Mouse (Mus musculus) testis, postnatal 10 days (tissue): ENCODE results near the gene Gm42688.

Experiments used
- DNase-seq: peaks from one replicate; pipeline ENCODE4 v3.0.0; 2021; ENCODE audit warnings: low spot score

The Gm42688 gene

DNA sequence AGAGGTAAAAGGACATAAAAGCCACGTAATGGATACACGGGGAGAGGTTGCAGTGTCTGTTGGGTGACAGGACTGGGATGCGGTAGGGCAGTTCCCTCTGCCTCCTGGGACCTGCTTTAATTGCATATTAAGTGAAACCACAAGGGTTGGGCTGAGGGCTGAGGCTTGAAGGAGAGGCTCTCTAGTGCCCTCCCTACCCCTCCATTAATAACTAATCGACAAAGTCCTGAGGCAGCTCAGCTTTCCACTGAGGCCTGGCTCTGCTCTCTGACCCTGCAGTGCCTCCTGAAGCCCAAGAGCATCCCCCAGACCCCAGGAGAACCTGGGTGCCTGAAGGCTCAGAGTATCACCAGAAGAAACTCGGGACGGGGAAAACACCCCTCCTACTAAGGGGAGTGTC is 16.9 kb upstream of the Gm42688 start:
- no peak for DNase-seq

DNA sequence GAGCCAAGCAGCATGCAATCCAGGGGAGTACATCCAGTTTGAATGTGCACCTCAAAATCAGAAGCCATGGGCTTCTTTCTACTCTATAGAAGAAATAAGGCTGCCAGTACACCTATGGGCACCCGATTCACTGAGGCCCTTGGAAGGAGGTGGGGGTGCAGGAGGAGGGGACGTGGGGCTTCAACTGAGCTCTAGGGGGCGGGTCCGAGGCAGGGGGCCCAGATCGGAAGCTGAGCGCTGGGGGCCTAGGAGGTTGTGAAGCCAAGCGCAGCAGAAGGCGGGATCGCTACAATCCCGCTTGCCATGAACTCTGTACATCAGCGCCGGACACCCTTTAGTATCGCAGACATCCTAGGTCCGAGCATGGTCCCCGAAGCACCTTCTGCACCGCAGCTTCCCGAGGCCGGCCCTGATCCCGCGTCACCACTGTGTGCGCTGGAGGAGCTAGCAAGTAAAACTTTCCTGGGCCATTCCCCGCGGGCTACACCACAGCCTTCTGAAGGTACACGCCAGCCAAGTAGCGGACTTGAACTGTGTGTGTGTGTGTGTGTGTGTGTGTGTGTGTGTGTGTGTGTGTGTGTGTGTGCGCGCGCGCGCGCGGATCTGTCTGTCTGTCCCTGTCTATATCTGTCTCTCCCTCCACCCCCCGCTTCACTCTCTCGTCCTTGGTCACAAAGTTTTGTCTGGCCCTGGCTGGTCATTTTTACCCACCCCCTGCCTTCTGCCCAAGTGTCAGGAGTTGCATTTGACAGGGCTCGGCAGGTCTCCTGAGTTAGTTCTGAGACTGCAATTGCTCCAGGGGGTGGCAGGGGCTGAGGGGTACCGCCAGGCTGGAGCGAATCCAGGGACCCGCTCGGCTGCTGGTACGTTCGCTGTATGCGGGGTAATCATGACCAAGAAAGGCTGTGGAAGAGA is 15.0 kb upstream of the Gm42688 start, which contains the start of gene Lbx2:
Lbx2 (plus strand) TSS at position 247 of the 915 bp plus-strand sequence.
- DNase-seq: peak; percentile 57

DNA sequence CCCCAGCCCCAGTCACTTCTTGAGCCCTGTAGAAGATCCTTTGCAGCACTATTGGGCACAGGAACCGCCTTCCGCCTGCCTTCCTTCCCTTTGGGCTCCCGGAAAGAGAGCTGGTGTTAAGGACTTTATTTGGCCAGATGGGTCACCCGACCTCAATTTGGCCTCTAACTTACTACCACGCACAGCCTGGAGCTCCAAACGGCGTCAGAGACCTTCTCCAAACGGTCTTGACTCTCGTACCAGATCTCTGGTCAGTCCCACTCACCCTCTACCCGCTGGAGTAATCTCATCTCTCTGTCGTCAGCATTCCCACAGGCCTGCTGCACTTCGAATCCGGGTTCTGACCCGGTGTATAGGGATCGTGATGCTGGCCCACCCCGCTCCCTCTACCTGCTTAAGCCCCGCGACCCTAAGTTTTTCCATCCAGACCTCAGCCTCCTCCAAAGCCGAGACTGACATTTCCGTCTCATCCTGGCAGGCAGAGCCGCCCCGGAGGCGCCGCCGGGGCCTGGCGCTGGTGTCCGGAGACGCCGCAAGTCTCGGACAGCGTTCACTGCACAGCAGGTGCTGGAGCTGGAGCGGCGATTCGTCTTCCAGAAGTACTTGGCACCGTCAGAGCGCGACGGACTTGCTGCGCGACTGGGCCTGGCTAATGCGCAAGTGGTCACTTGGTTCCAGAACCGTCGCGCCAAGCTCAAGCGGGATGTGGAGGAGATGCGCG is 14.1 kb upstream of the Gm42688 start:
- peak; percentile 63 for DNase-seq

DNA sequence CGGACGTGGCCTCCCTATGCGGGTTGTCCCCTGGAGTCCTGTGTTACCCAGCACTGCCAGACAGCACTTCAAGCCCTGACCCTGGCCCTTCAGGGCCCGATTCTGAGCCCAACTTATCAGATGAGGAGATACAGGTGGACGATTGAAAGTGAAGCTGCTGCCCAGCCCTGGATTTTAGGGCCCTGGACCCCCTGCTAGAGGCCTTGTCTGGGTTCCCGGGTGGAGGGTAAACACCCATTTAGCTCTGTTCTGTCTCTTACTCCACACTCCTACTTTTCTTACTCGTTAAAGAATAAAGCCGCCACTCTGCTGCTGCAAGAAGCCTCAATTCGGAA is 13.5 kb upstream of the Gm42688 start:
- DNase-seq: no peak

DNA sequence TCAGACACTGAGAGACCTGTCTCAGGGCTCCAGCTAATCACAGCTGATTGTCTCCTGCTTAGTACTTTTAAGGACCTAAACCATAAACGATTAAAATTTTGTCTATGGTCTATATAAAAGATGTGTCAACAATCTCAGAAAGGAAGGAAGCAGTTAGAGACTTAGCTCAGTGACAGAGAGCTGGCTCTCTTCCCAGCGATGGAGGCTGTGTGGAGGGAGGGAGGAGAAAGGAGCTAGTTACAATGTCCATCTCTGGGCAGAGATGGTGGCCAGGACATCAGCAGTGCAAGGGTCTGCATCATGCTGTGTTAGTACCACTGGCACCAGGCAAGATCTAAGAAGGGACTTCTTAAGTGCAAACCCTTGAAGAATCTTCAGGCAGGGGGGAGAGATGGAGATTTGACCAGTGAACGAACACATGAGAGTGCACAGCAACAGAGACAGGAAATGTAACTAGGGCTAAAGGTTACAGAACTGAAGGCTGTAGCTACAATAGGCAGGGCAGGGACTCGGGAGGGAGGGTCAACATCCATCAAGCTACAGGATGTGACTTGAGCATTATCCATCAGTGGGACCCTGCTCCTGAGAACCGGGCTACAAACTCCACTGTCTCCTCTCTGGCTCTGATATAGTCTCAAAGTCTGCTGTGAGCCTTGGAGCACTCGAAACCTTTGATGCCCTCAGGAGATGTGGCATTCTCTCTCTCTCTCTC is 8.8 kb upstream of the Gm42688 start:
- DNase-seq: no peak

DNA sequence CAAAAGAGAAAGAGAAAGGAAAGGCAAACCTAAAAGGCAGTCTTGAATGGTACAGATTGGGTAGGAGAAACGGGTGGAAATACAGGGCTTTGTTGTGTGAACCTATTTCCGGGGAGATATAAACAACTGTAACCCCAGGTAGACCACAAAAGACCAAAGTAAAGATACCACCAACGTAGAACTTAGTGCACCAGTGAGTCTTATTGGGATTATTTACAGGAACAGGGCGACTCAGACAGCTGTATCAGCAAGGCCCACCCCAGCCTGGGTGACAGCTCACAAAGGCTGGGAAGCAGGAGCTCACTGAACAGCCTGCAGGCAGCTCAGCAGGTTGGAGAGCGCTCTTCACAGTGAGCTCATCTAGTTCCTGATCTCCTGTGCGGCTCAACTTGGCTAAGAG is 5.4 kb upstream of the Gm42688 start:
- no peak for DNase-seq

DNA sequence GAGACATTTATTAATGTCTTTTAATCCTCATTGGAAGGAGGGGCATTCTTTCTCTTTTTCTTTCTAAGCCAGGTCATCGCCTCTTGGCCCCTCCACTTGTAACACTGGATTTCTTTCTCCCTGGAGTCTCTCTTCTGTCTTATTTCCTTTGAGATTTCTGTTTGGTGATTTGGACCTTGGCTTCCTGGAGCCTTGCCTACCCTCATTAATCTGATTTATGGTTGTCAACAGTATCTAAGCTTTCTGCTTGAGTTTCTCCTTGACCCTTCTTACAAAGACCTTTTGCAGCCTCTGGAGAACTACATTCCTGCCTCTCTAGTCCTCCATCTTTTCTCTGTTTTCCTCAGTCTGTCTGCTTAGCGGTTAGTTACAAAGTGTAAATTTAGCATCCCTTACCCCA is 3.0 kb upstream of the Gm42688 start:
- no peak for DNase-seq

DNA sequence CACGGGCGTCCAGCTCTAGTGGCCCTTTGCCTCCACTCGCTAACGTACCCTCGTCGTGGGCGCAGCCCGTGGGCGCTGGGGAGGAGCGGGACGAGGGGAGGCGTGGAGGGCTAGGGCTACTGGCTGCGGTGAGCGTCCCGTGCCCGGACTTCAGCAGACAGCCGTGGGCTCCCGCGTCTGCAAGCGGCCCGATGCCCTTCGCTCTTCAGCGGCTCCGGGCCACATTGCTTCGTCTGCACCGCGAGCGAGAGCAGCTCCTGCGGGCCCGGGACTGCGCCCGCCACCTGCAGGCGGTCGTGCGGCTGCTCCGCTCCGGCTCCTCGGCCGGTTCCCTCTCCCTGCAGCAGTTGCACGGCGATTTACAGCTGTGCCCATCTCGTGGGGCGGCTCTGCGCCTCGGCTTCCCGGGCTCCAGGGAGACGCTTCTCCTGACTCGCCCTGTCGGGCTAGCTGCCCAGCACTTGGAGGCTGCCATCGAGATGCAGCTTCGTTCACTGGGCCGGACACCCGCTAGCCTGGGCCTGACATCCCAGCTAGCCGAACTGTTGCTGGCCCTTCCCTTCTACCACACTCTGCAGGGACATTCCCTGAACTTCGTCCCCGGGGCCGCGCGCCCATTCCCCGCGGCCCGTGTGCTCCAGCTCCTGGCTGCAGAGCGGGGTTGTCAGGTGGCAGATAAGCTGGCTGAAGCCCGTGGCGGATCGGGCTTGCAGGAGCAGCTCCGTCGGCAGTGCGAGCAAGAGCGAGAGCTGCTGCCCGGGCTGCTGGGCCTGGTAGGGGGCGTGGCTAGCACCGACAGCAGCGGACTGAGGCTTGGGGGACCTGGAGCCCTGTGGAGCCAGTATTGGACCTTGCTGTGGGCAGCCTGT is 505 bp downstream of the Gm42688 start:
- peak; percentile 80 for DNase-seq

DNA sequence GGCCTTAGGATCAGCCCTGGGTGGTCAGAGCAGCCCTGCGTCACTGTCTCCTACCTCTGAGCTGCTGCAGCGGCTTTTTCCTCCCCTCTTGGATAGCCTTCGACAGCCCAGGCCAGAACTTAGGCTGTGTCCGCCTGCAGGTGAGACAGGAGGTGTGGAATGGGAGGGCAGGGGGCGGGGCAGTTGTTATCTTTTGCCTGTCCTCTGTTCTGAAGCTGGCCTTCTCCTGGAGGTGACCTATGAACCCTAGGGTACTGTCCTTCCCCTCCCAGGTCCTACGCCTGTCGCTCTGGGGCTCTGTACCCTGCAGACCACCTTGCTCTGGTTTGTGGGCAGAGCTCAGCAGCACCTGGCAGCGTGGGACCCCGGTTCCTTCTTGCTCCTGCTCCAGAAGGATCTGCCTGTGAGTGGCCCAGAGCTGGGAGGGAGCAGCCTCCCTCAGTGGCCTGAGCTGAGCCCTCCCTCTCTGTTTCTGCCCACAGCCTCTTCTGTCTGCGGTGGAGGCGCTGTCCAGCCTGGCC is 1.8 kb downstream of the Gm42688 start:
- DNase-seq: no peak

DNA sequence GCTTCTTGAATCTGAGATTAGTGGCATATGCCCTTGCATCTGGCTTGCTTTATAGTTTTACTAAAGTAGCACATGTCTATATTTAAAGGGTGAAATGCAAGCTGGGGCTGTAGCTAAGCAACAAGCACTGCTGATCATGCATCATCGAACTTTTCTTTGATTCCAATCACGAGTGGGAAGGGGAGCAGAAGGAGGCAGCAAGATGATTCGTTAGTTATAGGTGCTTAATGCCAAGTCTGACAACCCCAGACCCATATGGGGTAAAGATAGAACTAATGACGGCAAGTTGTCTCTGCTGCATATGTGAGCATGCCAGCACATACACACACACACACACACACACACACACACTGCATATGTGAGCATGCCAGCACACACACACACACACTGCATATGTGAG is 2.7 kb downstream of the Gm42688 start:
- no peak for DNase-seq

DNA sequence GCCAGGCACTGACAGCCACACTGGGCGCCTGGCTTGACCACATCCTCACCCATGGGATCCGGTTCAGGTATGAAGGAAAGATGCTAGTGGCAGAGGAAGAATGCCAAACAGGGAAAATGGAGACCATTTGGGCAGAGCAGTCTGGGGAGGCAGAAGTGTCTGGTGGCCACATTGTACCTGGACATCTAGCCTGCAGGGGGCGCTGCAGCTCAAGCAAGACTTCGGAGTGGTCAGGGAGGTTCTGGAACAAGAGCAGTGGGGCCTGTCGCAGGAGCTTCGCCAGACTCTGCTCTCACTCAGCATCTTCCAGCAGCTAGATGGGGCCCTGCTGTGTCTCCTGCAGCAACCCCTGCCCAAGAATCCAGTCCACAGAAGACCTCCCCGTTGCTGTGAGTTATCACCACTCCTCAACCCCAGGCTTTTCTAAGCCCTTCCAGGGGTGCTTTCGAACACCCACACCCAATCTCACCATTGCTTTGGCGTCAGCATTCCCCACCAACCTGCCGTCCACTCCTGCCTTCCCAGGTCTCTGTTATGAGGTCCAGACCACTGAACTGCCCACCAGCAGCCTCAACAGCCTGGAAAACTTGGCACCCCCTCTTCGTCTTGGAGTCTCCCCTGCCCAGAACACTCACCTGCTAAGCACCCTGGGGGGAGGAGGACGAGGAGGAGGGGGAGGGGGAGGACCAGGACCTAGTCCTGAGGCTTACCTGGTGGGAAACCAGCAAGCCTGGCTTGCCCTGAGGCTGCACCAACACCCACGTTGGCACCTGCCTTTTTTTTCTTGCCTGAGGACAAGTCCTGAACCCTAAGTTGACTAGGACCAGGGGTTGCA is 6.4 kb downstream of the Gm42688 start:
- peak; percentile 89 for DNase-seq

DNA sequence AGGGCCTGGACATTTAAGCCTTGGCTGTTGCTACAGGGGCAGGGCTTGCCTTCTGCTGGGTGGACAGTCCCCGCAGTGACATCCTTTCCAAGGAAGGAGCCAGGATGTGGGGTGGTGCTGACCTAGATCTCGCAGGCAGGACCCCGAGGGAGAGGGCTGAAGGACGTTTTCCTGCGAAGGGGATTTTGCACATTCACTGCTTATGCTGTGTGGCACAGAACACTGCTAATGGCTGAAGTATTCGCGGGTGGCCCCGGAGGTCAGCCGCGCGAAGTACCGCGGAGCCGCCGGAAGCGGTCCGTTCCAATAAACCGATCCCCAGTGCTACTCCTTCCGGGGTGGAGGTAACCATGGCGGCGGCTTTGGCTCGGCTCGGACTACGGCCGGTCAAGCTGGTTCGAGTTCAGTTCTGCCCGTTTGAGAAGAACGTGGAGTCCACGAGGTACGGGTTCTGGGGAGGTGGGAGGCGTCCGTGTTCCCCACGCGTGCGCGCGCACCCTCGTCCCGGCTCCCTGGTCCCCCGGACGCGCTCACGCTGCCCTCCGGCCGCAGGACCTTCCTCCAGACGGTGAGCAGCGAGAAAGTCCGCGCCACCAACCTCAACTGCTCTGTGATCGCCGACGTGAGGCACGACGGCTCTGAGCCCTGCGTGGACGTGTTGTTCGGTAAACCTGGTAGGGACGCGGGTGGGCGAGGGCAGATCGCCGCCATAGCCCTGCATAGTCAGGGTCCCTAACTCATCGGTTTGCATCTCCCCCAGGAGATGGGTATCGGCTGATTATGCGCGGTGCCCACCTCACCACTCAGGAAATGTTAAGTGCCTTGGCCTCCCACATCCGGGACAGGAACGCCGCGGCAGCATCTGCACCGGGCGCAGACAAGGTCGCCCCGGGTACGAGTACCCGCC is 7.6 kb downstream of the Gm42688 start, which contains the start of gene Mrpl53:
Mrpl53 (plus strand) TSS at position 279 of the 907 bp plus-strand sequence.
- peak; percentile 87 for DNase-seq

DNA sequence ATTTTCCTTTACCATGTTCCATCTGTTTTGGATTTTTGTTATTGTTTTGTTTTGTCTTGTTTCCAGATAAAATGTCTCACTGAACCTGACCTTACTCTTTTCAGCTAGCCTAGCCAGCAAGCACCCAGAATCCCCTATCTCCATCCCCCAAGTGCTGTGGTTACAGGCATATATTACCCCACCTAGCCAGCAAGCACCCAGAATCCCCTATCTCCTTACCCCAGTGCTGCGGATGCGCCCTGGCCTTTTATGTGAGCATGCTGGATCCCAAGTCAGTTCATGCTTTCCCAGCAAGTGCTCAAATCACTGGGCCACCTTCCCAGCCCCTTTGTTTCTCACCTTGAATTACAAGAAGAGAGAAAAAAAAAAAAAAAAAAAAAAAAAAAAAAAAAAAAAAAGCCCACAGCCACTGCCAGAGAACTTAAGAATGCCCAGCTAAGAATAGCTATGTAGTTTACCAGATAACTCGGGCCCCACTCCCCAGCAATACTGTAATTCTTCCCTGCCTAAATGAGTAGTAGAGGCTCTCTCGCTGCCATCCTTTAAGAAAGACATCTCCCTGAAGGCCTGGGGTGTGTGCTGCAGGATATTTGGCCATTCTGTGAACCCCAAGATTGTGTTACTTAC is 10.2 kb downstream of the Gm42688 start:
- DNase-seq: no peak

DNA sequence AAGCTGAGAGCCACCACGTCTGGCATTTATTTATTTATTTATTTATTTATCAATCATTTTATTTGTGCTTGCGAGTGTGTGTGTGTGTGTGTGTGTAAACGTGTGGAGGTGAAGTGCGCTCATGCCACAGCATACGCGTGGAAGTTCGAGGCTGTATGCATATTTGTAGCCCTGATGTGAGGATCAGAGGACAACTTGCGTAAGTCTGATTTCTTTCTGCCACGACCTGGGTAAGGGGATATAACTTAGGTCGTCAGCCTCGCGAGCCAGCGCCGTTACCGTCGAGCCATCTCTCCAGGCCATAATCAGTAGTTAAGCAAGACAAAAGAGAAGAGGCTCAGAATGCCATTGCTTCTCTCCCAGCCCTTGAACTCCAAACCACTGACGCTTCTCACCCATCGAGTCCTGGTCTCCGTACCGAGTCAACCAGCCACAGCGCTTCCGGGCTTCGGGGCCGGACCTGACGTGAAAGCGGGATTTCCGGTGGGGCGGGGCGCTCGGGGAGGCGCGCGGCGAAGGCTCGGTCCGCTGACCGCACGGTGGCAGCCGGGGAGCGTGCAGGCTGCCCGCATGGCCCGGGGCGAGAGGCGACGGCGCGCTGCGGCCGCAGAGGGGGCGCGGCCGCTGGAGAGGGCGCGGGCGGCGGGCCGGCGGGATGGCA is 13.7 kb downstream of the Gm42688 start, which contains the start of gene Mogs:
Mogs (plus strand) TSS at position 486 of the 661 bp plus-strand sequence.
- DNase-seq: peak; percentile 96

DNA sequence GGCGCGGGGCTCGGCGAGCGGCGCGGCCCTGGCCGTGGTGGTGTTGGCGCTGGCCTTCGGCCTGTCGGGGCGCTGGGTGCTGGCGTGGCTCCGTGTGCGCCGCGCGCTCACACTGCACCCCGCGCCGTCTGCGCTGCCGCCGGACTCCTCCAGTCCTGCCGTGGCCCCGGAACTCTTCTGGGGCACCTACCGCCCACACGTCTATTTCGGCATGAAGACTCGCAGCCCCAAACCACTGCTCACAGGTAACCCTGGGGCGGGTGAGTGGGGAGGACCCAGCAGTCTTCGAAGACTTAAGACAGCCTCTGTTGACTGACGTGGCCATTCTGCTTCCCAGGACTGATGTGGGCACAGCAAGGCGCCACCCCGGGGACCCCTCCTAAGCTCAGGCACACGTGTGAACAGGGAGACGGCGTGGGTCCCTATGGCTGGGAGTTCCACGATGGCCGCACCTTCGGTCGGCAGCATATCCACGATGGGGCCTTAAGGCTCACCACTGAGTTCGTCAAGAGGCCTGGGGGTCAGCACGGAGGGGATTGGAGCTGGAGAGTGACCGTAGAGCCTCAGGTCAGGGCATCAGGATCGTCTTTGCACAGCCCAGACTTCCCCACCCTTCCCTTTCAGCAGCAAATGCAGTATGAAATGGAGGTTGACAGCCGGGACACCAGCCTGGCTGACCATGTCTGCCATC is 14.4 kb downstream of the Gm42688 start:
- no peak for DNase-seq

DNA sequence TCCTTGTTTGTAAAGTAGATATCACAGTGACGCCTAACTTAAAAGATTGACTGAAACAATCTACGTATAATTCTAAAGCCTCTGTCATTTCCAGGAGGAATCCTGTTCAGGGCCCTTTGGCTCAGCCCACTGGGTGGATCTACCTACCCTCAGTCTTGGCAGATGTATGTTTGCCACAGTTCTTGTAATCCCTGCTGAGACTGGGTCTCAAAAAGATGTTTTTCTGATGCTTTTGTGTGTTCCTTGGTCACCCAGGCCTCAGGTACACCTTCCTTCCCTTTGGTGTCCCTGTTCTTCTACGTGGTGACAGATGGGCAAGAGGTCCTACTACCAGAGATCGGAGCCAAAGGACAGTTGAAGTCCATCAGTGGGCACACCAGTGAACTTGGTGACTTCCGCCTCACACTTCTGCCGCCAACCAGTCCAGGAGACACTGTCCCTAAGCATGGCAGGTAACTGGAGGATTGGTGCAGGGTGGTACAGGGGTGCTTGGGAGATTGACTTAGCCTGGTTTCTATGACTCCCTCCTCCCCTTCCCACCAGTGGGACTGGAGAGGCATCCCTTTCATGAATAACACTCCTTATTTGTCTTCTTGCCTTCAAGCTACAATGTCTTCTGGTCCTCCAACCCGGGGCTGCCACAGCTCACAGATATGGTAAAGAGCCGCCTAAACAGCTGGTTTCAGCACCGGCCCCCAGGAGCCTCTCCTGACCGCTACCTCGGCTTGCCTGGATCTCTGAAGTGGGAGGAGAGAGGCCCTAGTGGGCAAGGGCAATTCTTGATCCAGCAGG is 15.2 kb downstream of the Gm42688 start:
- DNase-seq: no peak

DNA sequence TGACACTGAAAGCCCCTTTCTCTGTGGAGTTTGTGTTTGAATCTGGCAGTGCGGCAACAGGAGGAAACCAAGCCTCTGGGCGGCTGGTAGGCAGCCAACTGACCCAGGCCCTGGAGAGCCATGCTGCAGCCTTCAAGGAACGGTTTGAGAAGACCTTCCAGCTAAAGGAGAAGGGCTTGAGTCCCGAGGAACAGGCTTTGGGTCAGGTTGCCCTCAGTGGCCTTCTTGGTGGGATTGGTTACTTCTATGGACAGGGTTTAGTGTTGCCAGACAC is 15.7 kb downstream of the Gm42688 start:
- no peak for DNase-seq
